Mouse (Mus musculus) forebrain, embryonic 15.5 days (tissue): ENCODE results near the gene Ttc9. TPM values are rescaled to one million over a fixed set of nuclear protein-coding genes. Genes with fewer than 3 reads are reported as not detected.

Experiments used
- ATAC-seq: fragments of 200-750 bp; cut with Nextera tagmentation; replicated peaks from 2 replicates; pipeline ENCODE4 v1.8.0; 2017; ENCODE audit warnings: mild to moderate bottlenecking, moderate TSS enrichment, moderate library complexity
- H3K27ac ChIP-seq: fragments of 300-500 bp; sonication (generic); replicated peaks from 2 replicates; pipeline ENCODE4 v1.5.1; 2015; ENCODE audit warnings: mild to moderate bottlenecking, inconsistent platforms
- H3K27me3 ChIP-seq: fragments of 300-500 bp; sonication (generic); 2 replicates; pipeline ENCODE4 v1.6.1; 2015; ENCODE audit warnings: inconsistent platforms
- H3K36me3 ChIP-seq: fragments of 300-500 bp; sonication (generic); 2 replicates; pipeline ENCODE4 v1.6.1; 2015; ENCODE audit warnings: mild to moderate bottlenecking, inconsistent platforms
- H3K4me1 ChIP-seq: fragments of 300-500 bp; sonication (generic); 2 replicates; pipeline ENCODE4 v1.6.1; 2015; ENCODE audit warnings: inconsistent platforms
- H3K4me2 ChIP-seq: fragments of 300-500 bp; sonication (generic); replicated peaks from 2 replicates; pipeline ENCODE4 v1.6.1; 2015; ENCODE audit warnings: mild to moderate bottlenecking, inconsistent platforms
- H3K4me3 ChIP-seq: fragments of 300-500 bp; sonication (generic); 2 replicates; pipeline ENCODE4 v1.5.1; 2015; ENCODE audit warnings: mild to moderate bottlenecking, inconsistent platforms
- H3K9ac ChIP-seq: fragments of 300-500 bp; sonication (generic); replicated peaks from 2 replicates; pipeline ENCODE4 v1.6.1; 2015; ENCODE audit warnings: mild to moderate bottlenecking, inconsistent platforms
- H3K9me3 ChIP-seq: fragments of 300-500 bp; sonication (generic); 2 replicates; pipeline ENCODE4 v1.6.1; 2016; ENCODE audit warnings: inconsistent platforms
- WGBS: fragments of 180-500 bp; shearing (Covaris S2); methylation state at CpG from one replicate; pipeline ENCODE4 v1.1.7; 2015; ENCODE audit warnings: mixed read lengths; 5-methylcytosine and 5-hydroxymethylcytosine counted together
- polyA plus RNA-seq: library from polyadenylated mRNA; unstranded; fragments of >200 nt; fragmentation: Nextera tagmentation; extraction: Ambion mirVana; gene quantifications from 2 replicates; pipeline ENCODE4 v1.2.1, GENCODE M21; 2015

Gene Ttc9
- polyA plus RNA-seq, 1 experiment from 2014 or later: 18.7 TPM

DNA sequence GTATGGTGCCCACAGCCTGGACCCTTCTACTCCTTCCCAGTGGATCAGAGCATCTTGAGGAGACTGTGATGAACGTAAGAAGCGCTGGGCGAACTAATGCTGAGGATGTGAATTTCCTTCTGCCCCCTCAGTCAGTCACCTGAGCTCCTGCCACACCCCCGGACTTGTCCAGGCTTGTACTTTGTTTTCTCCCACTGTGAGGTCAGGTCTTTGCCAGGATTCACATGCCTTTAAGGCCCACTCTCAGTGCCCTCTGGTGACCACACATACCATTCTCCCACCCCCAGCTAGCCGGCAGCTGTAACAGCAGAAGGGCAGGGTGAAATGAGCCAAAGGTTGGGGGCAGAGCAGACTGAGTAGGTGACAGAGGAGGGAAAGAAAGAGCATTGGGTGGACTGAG, 32.9 kb downstream of the Ttc9 start:
- 85% methylated on average over 5 of the region's 5 CpGs for WGBS
- Histone ChIP-seq H3K4me1 (no peaks in the 10 kb centered on the region), H3K27ac (no peak overlapping the region), H3K4me3 (no peak overlapping the region), H3K27me3 (no peaks in the 10 kb centered on the region), H3K36me3 (peaks cover 27% of the 10 kb centered on the region), H3K9me3 (no peaks in the 10 kb centered on the region), H3K4me2 (no peak overlapping the region), H3K9ac (no peak overlapping the region)
- no peak for ATAC-seq

DNA sequence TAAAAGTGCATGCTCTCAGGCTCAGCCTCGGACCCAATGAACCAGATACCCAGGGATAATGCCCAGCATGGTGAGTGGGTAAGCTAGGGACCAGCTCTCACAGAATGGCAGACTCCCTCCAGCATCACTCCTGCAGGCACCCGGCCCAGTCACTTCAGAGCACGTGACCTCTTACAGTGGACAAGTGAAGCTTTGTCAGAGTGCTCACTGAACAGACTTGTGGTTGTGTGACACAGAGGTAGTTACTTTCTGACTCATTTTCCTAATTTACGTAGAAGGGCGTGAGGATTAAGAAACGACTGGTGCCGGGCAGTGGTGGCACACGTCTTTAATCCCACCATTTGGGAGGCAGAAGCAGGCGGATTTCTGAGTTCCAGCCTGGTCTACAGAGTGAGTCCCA, 37.4 kb downstream of the Ttc9 start:
- no peak overlapping the region for H3K4me2 ChIP-seq
- no peak overlapping the region for H3K27ac ChIP-seq
- H3K36me3 ChIP-seq: peaks cover 10% of the 10 kb centered on the region
- no peak overlapping the region for H3K9ac ChIP-seq
- WGBS: 87% methylated on average over 9 of the region's 9 CpGs
- no peaks in the 10 kb centered on the region for H3K4me1 ChIP-seq
- no peak overlapping the region for H3K4me3 ChIP-seq
- no peak for ATAC-seq
- no peaks in the 10 kb centered on the region for H3K9me3 ChIP-seq
- no peaks in the 10 kb centered on the region for H3K27me3 ChIP-seq

DNA sequence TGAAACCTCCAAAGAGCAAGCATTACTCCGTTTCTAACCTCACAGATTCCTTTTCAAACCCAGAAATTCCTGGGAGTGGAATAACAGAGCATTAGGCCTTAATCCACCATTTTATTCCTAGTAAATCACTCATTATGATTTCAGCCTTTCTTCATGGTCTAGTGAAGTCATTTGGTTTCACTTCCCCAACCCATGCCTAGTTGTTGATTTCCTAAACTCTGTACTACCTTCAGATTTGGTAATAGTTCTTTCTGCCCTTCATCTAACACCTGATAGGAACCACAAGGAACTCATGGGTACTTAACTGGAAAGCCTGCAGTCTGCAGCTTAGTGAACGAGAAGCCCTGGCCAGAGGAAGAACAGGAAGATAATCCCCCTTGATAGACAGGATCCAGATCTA, 44.5 kb downstream of the Ttc9 start:
- Histone ChIP-seq H3K9me3 (no peaks in the 10 kb centered on the region), H3K36me3 (no peaks in the 10 kb centered on the region), H3K4me1 (no peaks in the 10 kb centered on the region), H3K27ac (no peak overlapping the region), H3K4me2 (no peak overlapping the region), H3K27me3 (no peaks in the 10 kb centered on the region), H3K9ac (no peak overlapping the region), H3K4me3 (no peak overlapping the region)
- WGBS: 10% methylated on average over 2 of the region's 2 CpGs
- no peak for ATAC-seq

DNA sequence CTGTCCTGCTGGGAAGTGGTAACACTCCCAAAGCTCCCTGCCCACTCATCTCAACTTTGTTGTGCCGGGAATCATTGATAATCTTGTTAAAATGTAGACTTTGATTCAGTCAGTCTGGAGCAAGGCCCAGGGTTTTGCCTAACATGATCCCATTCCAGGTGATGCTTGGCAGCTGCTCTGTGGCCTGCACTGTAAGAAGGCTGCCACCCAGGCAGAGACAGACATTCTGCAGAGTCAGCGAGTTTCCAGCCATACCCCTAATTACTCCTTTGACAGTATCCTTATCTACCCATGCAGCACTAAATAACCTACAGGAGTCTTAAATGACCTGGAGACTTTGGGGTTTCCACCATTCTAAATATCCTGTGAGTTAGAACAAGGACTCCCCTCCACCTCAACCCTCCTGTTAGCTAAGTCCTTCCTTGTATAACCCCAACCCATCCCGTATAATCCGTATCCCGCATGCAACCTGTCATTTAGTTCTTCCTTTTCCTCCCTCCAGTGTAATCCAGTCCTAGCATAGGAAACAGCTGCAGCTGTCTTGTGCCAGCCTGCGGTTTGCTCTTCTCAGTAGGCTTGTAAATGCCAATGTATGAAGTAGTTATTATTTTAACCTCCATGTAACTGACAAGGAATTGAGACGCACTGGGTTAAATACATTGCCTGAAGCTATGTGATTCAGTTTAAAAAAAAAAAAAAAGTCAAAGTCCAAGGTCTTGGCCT, 48.9 kb downstream of the Ttc9 start:
- H3K36me3 ChIP-seq: no peaks in the 10 kb centered on the region
- no peak overlapping the region for H3K27ac ChIP-seq
- no peaks in the 10 kb centered on the region for H3K4me1 ChIP-seq
- no peak overlapping the region for H3K4me2 ChIP-seq
- H3K27me3 ChIP-seq: no peaks in the 10 kb centered on the region
- WGBS: 72% methylated on average over 7 of the region's 7 CpGs
- no peaks in the 10 kb centered on the region for H3K9me3 ChIP-seq
- ATAC-seq: no peak
- H3K4me3 ChIP-seq: no peak overlapping the region
- no peak overlapping the region for H3K9ac ChIP-seq

DNA sequence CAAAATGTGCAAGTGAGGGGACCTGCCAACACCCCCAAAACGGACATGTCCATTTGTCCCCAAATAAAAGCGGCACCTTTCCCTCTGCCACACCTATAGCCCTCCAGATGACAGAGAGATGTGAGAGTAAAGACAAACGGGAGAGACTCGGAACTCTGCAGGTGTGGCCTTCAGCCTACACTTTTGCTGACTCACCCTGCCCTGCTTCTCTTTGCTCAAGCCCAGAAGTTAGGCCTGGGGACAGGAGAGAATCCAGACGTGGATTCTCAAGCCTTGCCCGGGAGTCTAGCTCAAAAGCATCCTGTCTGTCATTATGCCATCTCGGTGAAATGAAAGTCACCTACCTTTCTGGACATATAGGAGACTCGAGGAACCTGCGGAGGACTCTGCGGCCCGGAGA, 52.3 kb downstream of the Ttc9 start:
- Histone ChIP-seq H3K9me3 (no peaks in the 10 kb centered on the region), H3K27ac (no peak overlapping the region), H3K9ac (no peak overlapping the region), H3K36me3 (no peaks in the 10 kb centered on the region), H3K4me1 (peaks cover 11% of the 10 kb centered on the region), H3K27me3 (no peaks in the 10 kb centered on the region), H3K4me2 (no peak overlapping the region), H3K4me3 (no peak overlapping the region)
- no peak for ATAC-seq
- 80% methylated on average over 11 of the region's 11 CpGs for WGBS

DNA sequence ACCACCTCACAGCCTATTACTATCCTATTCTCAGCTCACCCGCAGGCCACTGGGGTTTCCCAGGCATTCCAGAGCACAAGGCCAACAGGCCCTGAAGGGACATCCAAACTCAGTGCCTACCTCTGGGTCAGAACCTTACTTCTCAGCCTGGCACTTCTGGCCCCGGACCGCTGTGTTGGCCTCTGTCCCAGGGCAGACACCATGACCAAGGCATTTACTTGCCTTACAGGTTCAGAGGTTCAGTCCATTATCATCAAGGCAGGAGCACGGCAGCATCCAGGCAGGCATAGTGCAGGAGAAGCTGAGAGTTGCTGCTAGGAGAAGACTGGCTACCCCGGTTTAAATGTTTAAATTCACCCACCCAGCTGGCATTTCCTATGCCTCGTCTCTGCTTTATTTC, 53.0 kb downstream of the Ttc9 start:
- Histone ChIP-seq H3K27ac (no peak overlapping the region), H3K9ac (no peak overlapping the region), H3K27me3 (no peaks in the 10 kb centered on the region), H3K9me3 (no peaks in the 10 kb centered on the region), H3K4me3 (no peak overlapping the region), H3K4me2 (no peak overlapping the region), H3K36me3 (no peaks in the 10 kb centered on the region), H3K4me1 (peaks cover 11% of the 10 kb centered on the region)
- 75% methylated on average over 6 of the region's 6 CpGs for WGBS
- ATAC-seq: no peak

DNA sequence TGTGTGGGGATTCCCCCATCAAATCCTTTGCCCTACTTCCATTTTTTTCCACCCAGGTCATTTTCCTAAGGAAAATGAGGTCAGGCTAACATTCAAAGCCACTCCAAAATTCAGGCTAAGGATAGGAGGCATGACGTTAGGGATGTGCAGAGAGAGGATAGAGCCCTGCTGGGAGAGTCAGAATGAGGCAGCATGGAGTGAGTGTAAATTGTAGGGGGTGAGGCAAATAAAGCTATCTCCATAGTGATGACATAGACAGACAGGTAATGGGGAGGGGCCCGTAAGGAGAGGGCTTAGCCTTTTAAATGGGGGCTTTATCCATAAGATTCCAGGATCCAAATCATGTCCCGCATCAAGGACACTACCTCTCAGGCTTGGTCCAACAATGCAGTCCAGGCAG, 54.9 kb downstream of the Ttc9 start:
- no peaks in the 10 kb centered on the region for H3K36me3 ChIP-seq
- no peak overlapping the region for H3K9ac ChIP-seq
- no peak overlapping the region for H3K4me2 ChIP-seq
- no peak for ATAC-seq
- no peak overlapping the region for H3K27ac ChIP-seq
- no peak overlapping the region for H3K4me3 ChIP-seq
- peaks cover 11% of the 10 kb centered on the region for H3K4me1 ChIP-seq
- H3K9me3 ChIP-seq: no peaks in the 10 kb centered on the region
- WGBS: 17% methylated on average over 3 of the region's 3 CpGs
- no peaks in the 10 kb centered on the region for H3K27me3 ChIP-seq

DNA sequence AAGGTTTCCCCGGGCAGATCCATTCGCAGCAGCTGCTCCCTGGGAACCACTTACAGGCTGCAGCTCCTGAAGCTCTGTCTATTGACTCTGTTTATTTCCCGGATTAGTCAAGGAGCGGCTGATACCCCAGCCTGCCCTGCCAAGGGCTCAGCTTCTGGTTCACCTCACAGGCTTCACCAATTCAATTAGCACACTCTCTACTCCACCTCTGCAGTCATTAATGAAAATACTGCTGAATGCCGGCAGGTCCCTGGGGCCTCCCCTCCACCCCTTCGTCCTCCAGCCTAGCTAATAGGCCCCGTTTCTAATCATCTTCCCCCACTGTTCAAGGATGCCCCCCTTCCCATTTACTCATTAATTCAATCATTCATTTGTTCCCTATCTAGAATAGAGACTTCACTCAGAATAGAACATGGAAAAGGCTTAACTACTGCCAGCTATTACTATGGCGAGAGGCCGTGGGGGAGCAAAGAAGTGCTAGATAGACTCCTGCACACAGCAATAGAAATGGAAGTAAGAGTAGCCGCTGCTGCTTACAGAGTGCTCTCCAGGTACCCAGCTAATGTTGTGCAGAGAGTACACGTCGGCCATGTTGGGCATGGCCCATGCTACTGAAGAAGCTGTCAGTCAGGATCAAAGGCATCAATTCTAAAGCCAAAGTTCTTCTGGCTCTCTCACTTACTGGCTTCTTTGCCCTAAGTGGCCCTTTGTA, 55.5 kb downstream of the Ttc9 start:
- 5% methylated on average over 12 of the region's 12 CpGs for WGBS
- Histone ChIP-seq H3K4me2 (no peak overlapping the region), H3K27ac (no peak overlapping the region), H3K9me3 (no peaks in the 10 kb centered on the region), H3K4me3 (no peak overlapping the region), H3K36me3 (no peaks in the 10 kb centered on the region), H3K9ac (no peak overlapping the region), H3K27me3 (no peaks in the 10 kb centered on the region), H3K4me1 (peaks cover 11% of the 10 kb centered on the region)
- ATAC-seq: peak; percentile 57

DNA sequence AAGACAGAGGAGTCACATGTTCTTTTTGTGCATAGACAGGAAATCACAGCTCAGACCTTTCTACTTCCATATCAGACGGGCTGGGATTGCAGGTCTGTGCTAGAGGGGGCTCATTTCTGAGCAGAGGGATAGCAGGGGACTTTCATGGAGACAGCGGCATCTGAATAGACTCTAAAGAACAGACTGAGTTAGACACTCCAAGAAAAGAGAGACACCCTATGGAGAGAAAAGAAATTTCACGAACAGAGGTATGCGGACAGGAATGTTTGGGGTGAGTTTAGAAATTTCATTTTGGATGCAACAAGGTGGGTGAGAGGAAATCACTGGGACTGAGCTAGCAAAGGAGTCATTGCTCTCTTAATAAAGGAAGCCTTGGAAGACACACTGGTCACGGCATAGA, 56.8 kb downstream of the Ttc9 start:
- Histone ChIP-seq H3K9ac (no peak overlapping the region), H3K4me3 (no peak overlapping the region), H3K9me3 (no peaks in the 10 kb centered on the region), H3K4me2 (no peak overlapping the region), H3K36me3 (no peaks in the 10 kb centered on the region), H3K27ac (no peak overlapping the region), H3K27me3 (no peaks in the 10 kb centered on the region), H3K4me1 (peaks cover 11% of the 10 kb centered on the region)
- ATAC-seq: no peak
- WGBS: 75% methylated on average over 5 of the region's 5 CpGs

DNA sequence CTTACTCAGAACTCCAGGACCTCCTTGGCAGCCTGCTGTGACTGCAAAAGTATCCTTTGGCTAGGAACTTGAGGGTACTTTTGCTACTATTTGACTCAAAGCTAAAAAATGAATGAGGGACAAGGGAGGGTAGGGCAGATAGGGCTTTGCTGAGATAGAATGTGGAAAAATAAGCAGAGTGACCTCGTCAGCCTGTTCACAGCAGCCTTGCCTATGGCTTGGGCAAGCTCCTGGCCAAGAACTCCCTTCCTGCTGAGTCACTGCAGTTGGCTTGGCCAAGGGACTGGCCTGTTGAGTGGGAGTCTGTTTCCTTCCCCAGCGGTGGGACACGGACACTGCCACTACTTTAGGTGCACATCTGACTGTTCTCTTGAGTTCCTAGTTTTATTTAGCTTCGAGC, 57.5 kb downstream of the Ttc9 start:
- 86% methylated on average over 4 of the region's 4 CpGs for WGBS
- Histone ChIP-seq H3K9ac (no peak overlapping the region), H3K4me2 (no peak overlapping the region)

DNA sequence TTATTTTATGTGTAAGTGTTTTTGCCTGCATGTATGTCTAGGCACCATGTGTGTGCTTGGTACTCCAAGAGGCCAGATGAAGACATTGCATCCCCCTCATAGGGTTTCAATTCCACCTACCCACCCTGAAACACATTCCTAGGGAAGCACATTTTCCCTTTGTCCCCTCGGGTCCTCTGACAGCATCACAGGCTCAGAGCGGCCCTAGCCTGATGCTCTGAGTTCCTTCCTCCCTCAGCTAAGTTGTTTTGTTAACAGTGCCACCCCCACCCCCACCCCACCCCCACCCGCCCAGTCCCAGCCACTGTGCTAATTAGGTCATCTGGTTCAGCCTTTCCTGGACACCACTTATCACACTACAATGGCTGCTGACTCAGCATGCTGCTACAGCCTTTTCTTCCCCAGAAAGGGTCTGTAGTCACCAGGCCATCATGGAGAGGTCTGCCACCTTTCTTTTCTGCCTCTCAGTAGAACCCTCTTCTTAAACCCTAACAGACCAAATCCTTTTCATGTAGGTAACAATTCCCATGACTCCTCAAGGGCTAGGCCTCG, 58.5 kb downstream of the Ttc9 start:
- Histone ChIP-seq H3K36me3 (no peaks in the 10 kb centered on the region), H3K4me3 (no peak overlapping the region), H3K9me3 (no peaks in the 10 kb centered on the region), H3K27ac (no peak overlapping the region), H3K4me1 (peaks cover 11% of the 10 kb centered on the region), H3K9ac (no peak overlapping the region), H3K27me3 (no peaks in the 10 kb centered on the region), H3K4me2 (no peak overlapping the region)
- WGBS: 12% methylated on average over 4 of the region's 4 CpGs
- no peak for ATAC-seq

More for the DNA sequence above, 57.5 kb downstream of the Ttc9 start:
- H3K36me3 ChIP-seq: no peaks in the 10 kb centered on the region
- ATAC-seq: no peak
- H3K9me3 ChIP-seq: no peaks in the 10 kb centered on the region
- H3K27me3 ChIP-seq: no peaks in the 10 kb centered on the region
- H3K27ac ChIP-seq: no peak overlapping the region
- peaks cover 11% of the 10 kb centered on the region for H3K4me1 ChIP-seq
- no peak overlapping the region for H3K4me3 ChIP-seq

DNA sequence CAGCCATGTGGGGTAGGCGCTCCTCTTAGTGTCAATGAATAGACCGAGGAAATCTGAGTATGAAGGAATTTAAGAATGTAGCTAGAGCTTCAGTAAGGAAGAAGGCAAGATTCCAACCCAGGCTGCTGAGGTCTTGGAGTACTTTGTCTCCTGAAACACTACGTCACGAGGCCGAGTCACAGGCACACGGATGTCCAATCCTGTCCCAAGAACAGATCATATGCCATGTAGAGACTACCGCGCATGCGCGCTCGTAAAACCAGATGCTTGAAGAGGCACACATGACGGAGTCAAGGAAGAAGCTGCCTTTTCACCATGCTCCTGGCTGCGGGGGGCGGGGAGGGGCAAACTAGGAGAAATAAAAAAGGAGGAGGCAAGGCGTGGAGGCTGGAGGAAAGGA, 59.1 kb downstream of the Ttc9 start:
- no peak for ATAC-seq
- H3K9me3 ChIP-seq: no peaks in the 10 kb centered on the region
- no peak overlapping the region for H3K27ac ChIP-seq
- no peak overlapping the region for H3K4me2 ChIP-seq
- no peak overlapping the region for H3K9ac ChIP-seq
- WGBS: 85% methylated on average over 15 of the region's 15 CpGs
- H3K4me1 ChIP-seq: peaks cover 11% of the 10 kb centered on the region
- H3K4me3 ChIP-seq: no peak overlapping the region
- no peaks in the 10 kb centered on the region for H3K36me3 ChIP-seq
- H3K27me3 ChIP-seq: no peaks in the 10 kb centered on the region
